Mouse (Mus musculus) ES-E14 (cell line): ENCODE measurements around the gene Rasgrp1. TPM values are rescaled to one million over a fixed set of nuclear protein-coding genes. Genes with fewer than 3 reads are reported as not detected.

ENCODE experiments used
- DNase-seq: peaks from one replicate; pipeline ENCODE4 v3.0.0-alpha.2; 2013; ENCODE audit warnings: low read depth, low spot score
- H3K27ac ChIP-seq: 2 replicates; pipeline ENCODE4 v1.5.1; 2012; ENCODE audit warnings: low read depth, mild to moderate bottlenecking, low read length, moderate library complexity, mixed read lengths; ENCODE audit not compliant: poor library complexity, insufficient read depth, severe bottlenecking
- H3K36me3 ChIP-seq: 2 replicates; pipeline ENCODE4 v1.6.1; 2012; ENCODE audit warnings: mild to moderate bottlenecking, low read length, moderate library complexity, mixed read lengths; ENCODE audit not compliant: control insufficient read depth, poor library complexity, insufficient read depth, severe bottlenecking
- H3K4me1 ChIP-seq, 2 experiments: fragments of 150-350 bp in 1 of 2; sonication (generic) in 1 of 2; 2 replicates each; pipeline ENCODE4 v1.6.1; 2012; ENCODE audit warnings: low read length in 2 of 2, mild to moderate bottlenecking in 1 of 2, mixed read lengths in 1 of 2; ENCODE audit not compliant: control insufficient read depth in 2 of 2, insufficient read depth in 2 of 2, poor library complexity in 1 of 2
- H3K4me3 ChIP-seq, 2 experiments: fragments of 150-350 bp in 1 of 2; sonication (generic) in 1 of 2; 2 replicates each; pipeline ENCODE4 v1.5.1; 2012; ENCODE audit warnings: low read length in 2 of 2, low read depth in 1 of 2, mild to moderate bottlenecking in 1 of 2, mixed read lengths in 1 of 2; ENCODE audit not compliant: insufficient read depth in 1 of 2, poor library complexity in 1 of 2, severe bottlenecking in 1 of 2
- H3K9ac ChIP-seq: 2 replicates; pipeline ENCODE4 v1.6.1; 2012; ENCODE audit warnings: low read depth, mild to moderate bottlenecking, low read length, mixed read lengths; ENCODE audit not compliant: poor library complexity, insufficient read depth, severe bottlenecking
- H3K9me3 ChIP-seq: fragments of 150-350 bp; sonication (generic); 2 replicates; pipeline ENCODE4 v1.6.1; 2012; ENCODE audit warnings: low read depth, mild to moderate bottlenecking, low read length; ENCODE audit not compliant: control insufficient read depth, insufficient read depth
- CHD2 ChIP-seq: IDR thresholded peaks from 2 replicates; pipeline ENCODE4 v1.6.1; 2014; ENCODE audit warnings: mild to moderate bottlenecking, low read depth, low read length, inconsistent platforms
- HCFC1 ChIP-seq: IDR thresholded peaks from 2 replicates; pipeline ENCODE4 v1.6.1; 2012; ENCODE audit warnings: low read length, inconsistent platforms, borderline replicate concordance; ENCODE audit not compliant: insufficient read depth
- MAFK ChIP-seq: IDR thresholded peaks from 2 replicates; pipeline ENCODE4 v1.6.1; 2014; ENCODE audit warnings: mild to moderate bottlenecking, low read depth, low read length, inconsistent platforms; ENCODE audit not compliant: insufficient read depth
- ZC3H11A ChIP-seq: IDR thresholded peaks from 2 replicates; pipeline ENCODE4 v1.6.1; 2012; ENCODE audit warnings: low read depth, mild to moderate bottlenecking, inconsistent platforms, low read length, borderline replicate concordance
- ZNF384 ChIP-seq: IDR thresholded peaks from 2 replicates; pipeline ENCODE4 v1.6.1; 2012; ENCODE audit warnings: low read depth, low read length, inconsistent platforms
- in situ Hi-C, 2 experiments: fragments of 600-800 bp; cut with MboI; formaldehyde crosslinking; loops; one replicate each; pipeline ENCODE4 v1.15.1; 2025; ENCODE audit warnings: low sequenced_read_pairs in 2 of 2, inconsistent platforms in 1 of 2; ENCODE audit not compliant: unreplicated experiment in 2 of 2
- total RNA-seq: library from RNA; depleted of rRNA; stranded (reverse); fragments of 300-350 nt; gene quantifications from 2 replicates; pipeline ENCODE4 v1.2.3, GENCODE M21; 2012

Rasgrp1 gene
- total RNA-seq, 1 experiment = 0.67 TPM

DNA sequence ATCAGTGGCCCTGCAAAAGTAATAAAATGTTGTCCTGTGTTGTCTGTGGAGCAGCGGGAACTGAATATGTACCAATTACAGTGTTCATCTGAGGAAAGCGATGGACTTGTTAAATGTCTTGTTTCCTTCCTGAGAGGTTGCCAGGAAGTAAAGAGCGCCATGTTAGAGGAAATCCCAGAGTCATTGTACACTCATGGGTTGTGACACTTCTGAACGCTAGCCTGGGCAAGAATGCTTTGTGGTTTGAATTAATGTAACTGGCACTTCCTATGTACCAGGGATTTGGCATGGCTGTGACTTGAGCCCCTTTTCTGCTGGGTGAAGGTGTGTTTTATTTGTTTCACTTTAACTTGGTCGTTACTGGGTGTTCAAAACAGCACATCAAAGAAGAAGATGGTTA is 80.6 kb downstream of the Rasgrp1 start:
- Histone ChIP-seq H3K9me3 (no peaks in the 10 kb centered on the region), H3K27ac (no peak overlapping the region), H3K36me3 (peaks cover 7% of the 10 kb centered on the region), H3K4me1 (no peaks in the 10 kb centered on the region), H3K9ac (no peak overlapping the region), H3K4me3 (no peak overlapping the region)
- TF ChIP-seq ZNF384 = no peak
- no peak for TF ChIP-seq MAFK
- TF ChIP-seq HCFC1 = no peak
- TF ChIP-seq ZC3H11A = no peak
- no peak for TF ChIP-seq CHD2
- DNase-seq = no peak
- in situ Hi-C loops = loop anchor here in 1 of 2 experiments (25.0 kb wide), 1 partner anchor 175 kb away; no protein-coding TSS in a partner anchor

GRCm38 (mm10) chr2:117257617-117258016 is 85.2 kb downstream of the Rasgrp1 start:
- H3K4me1 ChIP-seq = no peaks in the 10 kb centered on the region
- no peak overlapping the region for H3K9ac ChIP-seq
- no peak for DNase-seq
- H3K9me3 ChIP-seq = no peaks in the 10 kb centered on the region
- TF ChIP-seq ZNF384 = no peak
- no peak for TF ChIP-seq ZC3H11A
- no peak for TF ChIP-seq HCFC1
- no peak for TF ChIP-seq MAFK
- TF ChIP-seq CHD2 = no peak
- no peak overlapping the region for H3K27ac ChIP-seq
- H3K36me3 ChIP-seq = no peaks in the 10 kb centered on the region
- no peak overlapping the region for H3K4me3 ChIP-seq
- in situ Hi-C loops = loop anchor here in 1 of 2 experiments (25.0 kb wide), 1 partner anchor 180 kb away; no protein-coding TSS in a partner anchor

- in situ Hi-C loops = loop anchor here in 1 of 2 experiments (25.0 kb wide), 1 partner anchor 182 kb away; no protein-coding TSS in a partner anchor
- no peak overlapping the region for H3K4me3 ChIP-seq
- TF ChIP-seq CHD2 (no peak), HCFC1 (no peak), ZC3H11A (no peak), MAFK (no peak), ZNF384 (no peak)
- H3K9me3 ChIP-seq = no peaks in the 10 kb centered on the region
- no peak for DNase-seq
- no peak overlapping the region for H3K9ac ChIP-seq
- H3K36me3 ChIP-seq = no peaks in the 10 kb centered on the region
- H3K4me1 ChIP-seq = peaks cover 0 to 1% of the 10 kb centered on the region in 2 experiments; a peak in 1 of 4 replicates
- no peak overlapping the region for H3K27ac ChIP-seq
Measured at GRCm38 (mm10) chr2:117255415-117255814, 87.4 kb downstream of the Rasgrp1 start.

- H3K4me1 ChIP-seq = peaks cover 0 to 1% of the 10 kb centered on the region in 2 experiments; a peak in 1 of 4 replicates
- H3K36me3 ChIP-seq = no peaks in the 10 kb centered on the region
- no peak overlapping the region for H3K27ac ChIP-seq
- TF ChIP-seq MAFK = no peak
- in situ Hi-C loops = loop anchor here in 1 of 2 experiments (25.0 kb wide), 1 partner anchor 187 kb away; no protein-coding TSS in a partner anchor
- peak; percentile 25 for DNase-seq
- peak overlapping the region; percentile 77 to 99 for H3K4me3 ChIP-seq
- H3K9me3 ChIP-seq = no peaks in the 10 kb centered on the region
- peak overlapping the region; percentile 100 for H3K9ac ChIP-seq
Measured at GRCm38 (mm10) chr2:117250001-117250510, 92.7 kb downstream of the Rasgrp1 start.
